Mouse (Mus musculus): ENCODE results near the gene Gm45208. TPM values are rescaled to one million over a fixed set of nuclear protein-coding genes. Genes with fewer than 3 reads are reported as not detected.
"Not testable (repeated sequence)": the region's sequence is repeated elsewhere in the genome, so short reads cannot be mapped to it uniquely, and the experiment has no call there.

Gene Gm45208
- polyA plus RNA-seq, 1 experiment from 2014 or later = 2.7 TPM

DNA sequence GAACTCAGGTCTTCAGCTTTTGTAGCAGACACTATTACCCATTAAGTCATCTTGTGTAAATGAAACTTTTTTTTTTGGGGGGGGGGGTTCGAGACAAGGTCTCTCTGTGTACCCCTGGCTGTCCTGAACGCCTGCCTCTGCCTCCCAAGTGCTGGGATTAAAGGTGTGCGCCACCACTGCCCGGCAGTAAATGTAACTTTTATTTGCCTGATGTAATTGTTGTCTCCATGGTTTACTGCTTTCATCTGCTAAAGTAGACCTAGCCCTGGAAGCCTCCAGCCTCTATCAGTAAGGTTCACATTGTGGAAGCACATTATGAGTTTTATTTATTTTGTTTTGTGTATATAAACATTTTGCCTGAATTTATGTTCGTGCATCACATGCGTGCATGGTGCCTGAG, 25.5 kb upstream of the Gm45208 start:
- H3K27ac ChIP-seq (ENCODE audit: low read length) = no peak overlapping the region
- H3K4me2 ChIP-seq (replicated peaks; ENCODE audit: low read depth, low read length) = 0 out of 2 replicates have a peak overlapping the region, but pooled peaks have one; percentile 27
- H3K9ac ChIP-seq (replicated peaks; ENCODE audit: low read depth) = no peak overlapping the region
- no peaks in the 10 kb centered on the region for H3K9me3 ChIP-seq (ENCODE audit: low read length)
- TF ChIP-seq EP300 (IDR thresholded peaks at IDR 0.05) = no peak
- TF ChIP-seq CTCF (IDR thresholded peaks at IDR 0.05) = no peak
- H3K4me1 ChIP-seq (ENCODE audit: insufficient read depth, low read depth, low read length) = no peaks in the 10 kb centered on the region
- DNase-seq (ENCODE audit: low spot score) = no peak
- peak; percentile 11; the same call in 1 of the 2 replicates for ATAC-seq
- 0 out of 2 replicates have a peak overlapping the region, but pooled peaks have one; percentile 54 for H3K4me3 ChIP-seq (ENCODE audit: low read depth, low read length)
- H3K36me3 ChIP-seq (ENCODE audit: insufficient read depth, low read length) = no peaks in the 10 kb centered on the region
- WGBS = 32% methylated on average over 6 of the region's 6 CpGs
- H3K27me3 ChIP-seq (replicated peaks; ENCODE audit: insufficient read depth, low read length) = no peaks in the 10 kb centered on the region

DNA sequence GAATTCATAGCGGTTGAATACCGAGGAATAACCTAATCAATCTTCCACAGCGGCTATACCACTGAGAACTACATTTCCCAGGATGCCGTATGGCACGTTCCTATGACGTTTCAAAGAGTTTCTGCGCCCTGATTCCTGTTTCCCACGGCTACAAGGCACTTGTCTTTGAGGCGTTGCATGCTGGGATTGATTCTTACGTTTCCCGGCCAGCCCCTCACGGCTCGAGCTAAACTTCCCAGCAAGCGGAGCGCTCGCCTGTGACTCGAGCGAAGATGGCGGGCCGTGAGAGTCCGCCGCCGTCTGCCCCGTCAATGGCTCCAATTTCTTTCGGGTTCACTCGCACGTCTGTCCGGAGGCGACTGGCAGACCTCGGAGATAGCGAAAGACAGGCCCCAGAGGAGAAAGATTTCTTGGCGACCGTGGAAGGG, 25.1 kb upstream of the Gm45208 start, which contains the start of gene Gpkow:
Gpkow (plus strand) TSS at position 178 of the 428 bp plus-strand sequence.
- Histone ChIP-seq H3K9ac (replicated peaks; ENCODE audit: low read depth) (peak within 1 kb of the TSS; percentile 39; the same call in 1 of the 2 replicates), H3K4me3 (ENCODE audit: low read depth, low read length) (peak within 1 kb of the TSS; percentile 54), H3K36me3 (ENCODE audit: insufficient read depth, low read length) (no peaks in the 10 kb centered on the region), H3K4me1 (ENCODE audit: insufficient read depth, low read depth, low read length) (no peaks in the 10 kb centered on the region), H3K27ac (ENCODE audit: low read length) (peak within 1 kb of the TSS; percentile 54; the same call in 1 of the 2 replicates), H3K4me2 (replicated peaks; ENCODE audit: low read depth, low read length) (peak within 1 kb of the TSS; percentile 50), H3K9me3 (ENCODE audit: low read length) (no peaks in the 10 kb centered on the region), H3K27me3 (replicated peaks; ENCODE audit: insufficient read depth, low read length) (no peaks in the 10 kb centered on the region)
- no peak for TF ChIP-seq EP300 (IDR thresholded peaks at IDR 0.05)
- no peak for TF ChIP-seq CTCF (IDR thresholded peaks at IDR 0.05)
- DNase-seq (ENCODE audit: low spot score) = peak; percentile 96
- WGBS = 9% methylated on average over 31 of the region's 33 CpGs
- ATAC-seq = peak; percentile 98

DNA sequence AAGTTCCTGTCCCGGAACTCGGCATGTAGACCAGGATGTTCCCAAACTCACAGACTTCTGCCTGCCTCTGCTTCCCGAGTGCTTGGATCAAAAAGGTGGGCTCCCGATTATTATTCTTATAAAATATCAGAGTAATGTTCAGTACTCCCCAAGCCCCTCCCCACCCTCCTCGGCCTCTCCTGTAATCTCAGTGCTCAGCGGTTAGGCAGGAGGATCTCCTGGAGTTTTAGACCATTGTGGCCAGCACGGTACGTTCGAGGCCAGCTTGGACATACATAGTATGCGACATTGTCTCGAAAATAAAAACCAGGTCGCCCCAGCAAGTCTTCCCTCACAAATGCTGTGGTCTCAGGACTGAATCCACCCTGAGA, 8.3 kb upstream of the Gm45208 start:
- not testable (repeated sequence) for H3K36me3 ChIP-seq (ENCODE audit: insufficient read depth, low read length); H3K27ac ChIP-seq (ENCODE audit: low read length); H3K9me3 ChIP-seq (ENCODE audit: low read length); H3K4me1 ChIP-seq (ENCODE audit: insufficient read depth, low read depth, low read length); H3K9ac ChIP-seq (replicated peaks; ENCODE audit: low read depth); DNase-seq (ENCODE audit: low spot score); H3K27me3 ChIP-seq (replicated peaks; ENCODE audit: insufficient read depth, low read length)
- ATAC-seq = peak; percentile 12; the same call in 1 of the 2 replicates
- peak overlapping the region; percentile 37 for H3K4me2 ChIP-seq (replicated peaks; ENCODE audit: low read depth, low read length)
- peak overlapping the region; percentile 21; the same call in 1 of the 2 replicates for H3K4me3 ChIP-seq (ENCODE audit: low read depth, low read length)
- WGBS = 26% methylated on average over 4 of the region's 12 CpGs

DNA sequence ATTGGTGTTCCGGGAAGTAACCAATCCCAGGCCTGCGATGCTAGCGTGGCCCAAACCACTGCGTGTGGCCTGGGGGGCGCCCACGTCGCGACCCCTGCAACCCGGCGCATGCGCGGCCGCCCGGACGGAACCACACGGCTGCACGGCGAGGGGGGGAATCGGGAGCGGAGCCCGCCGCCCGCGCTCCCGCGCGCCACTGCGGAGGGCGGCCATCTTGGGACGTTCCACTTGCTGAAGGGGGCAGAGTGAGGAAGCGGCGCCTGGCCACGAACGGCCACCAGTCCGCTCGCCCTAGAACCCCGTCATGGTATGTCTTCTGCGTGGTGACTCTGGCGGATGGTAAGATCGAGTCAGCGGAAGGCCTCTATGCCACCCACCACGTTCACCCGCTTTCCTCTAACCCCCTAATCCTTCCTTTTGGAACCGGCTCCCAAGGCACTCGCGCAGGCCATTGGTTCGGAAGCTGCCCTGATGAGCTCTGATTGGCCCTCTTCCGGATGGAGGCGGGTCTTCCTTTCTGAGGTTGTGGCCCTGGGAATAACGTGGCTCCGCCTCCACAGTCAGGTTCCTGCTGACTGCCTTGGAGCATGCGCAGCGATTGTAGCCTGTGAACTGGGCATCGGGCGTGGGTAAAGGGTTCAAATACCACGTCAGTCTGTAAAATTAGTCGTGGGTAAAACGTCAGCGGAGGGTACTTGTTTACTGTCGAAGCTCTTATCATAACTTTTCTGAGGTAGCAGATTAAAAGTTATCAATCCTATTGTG, 7.7 kb upstream of the Gm45208 start, which contains the start of gene Wdr45:
Wdr45 (plus strand) TSS at position 199 of the 765 bp plus-strand sequence.
- H3K27ac ChIP-seq (ENCODE audit: low read length); H3K4me1 ChIP-seq (ENCODE audit: insufficient read depth, low read depth, low read length); H3K9ac ChIP-seq (replicated peaks; ENCODE audit: low read depth); H3K27me3 ChIP-seq (replicated peaks; ENCODE audit: insufficient read depth, low read length); H3K9me3 ChIP-seq (ENCODE audit: low read length); H3K36me3 ChIP-seq (ENCODE audit: insufficient read depth, low read length): not testable (repeated sequence)
- ATAC-seq (peak; percentile 98), DNase-seq (ENCODE audit: low spot score) (peak; percentile 97)
- Histone ChIP-seq H3K4me2 (replicated peaks; ENCODE audit: low read depth, low read length) (peak within 1 kb of the TSS; percentile 37), H3K4me3 (ENCODE audit: low read depth, low read length) (peak within 1 kb of the TSS; percentile 21; the same call in 1 of the 2 replicates)
- WGBS = 19% methylated on average over 17 of the region's 60 CpGs

DNA sequence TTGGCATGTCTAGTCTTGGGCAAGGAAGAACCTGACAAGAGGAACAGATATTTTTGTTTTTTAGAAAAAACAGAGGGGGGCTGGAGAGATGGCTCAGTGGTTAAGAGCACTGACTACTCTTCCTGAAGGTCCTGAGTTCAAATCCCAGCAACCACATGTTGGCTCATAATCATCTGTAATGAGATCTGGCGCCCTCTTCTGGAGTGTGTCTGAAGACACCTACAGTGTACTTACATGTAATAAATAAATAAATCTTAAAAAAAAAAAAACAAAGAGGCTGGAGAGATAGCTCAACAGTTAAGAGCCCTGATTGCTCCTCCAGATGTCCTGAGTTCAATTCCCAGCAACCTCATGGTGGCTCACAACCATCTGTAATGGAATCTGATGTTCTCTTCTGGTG, 6.0 kb upstream of the Gm45208 start:
- H3K4me1 ChIP-seq (ENCODE audit: insufficient read depth, low read depth, low read length); H3K9ac ChIP-seq (replicated peaks; ENCODE audit: low read depth); ATAC-seq; H3K4me2 ChIP-seq (replicated peaks; ENCODE audit: low read depth, low read length); H3K36me3 ChIP-seq (ENCODE audit: insufficient read depth, low read length); H3K9me3 ChIP-seq (ENCODE audit: low read length); H3K27ac ChIP-seq (ENCODE audit: low read length); H3K27me3 ChIP-seq (replicated peaks; ENCODE audit: insufficient read depth, low read length); DNase-seq (ENCODE audit: low spot score); H3K4me3 ChIP-seq (ENCODE audit: low read depth, low read length): not testable (repeated sequence)
- WGBS = 29% methylated on average over 1 of the region's 1 CpGs
- peak; percentile 17; the same call in 1 of the 2 replicates for TF ChIP-seq CTCF (IDR thresholded peaks at IDR 0.05)

DNA sequence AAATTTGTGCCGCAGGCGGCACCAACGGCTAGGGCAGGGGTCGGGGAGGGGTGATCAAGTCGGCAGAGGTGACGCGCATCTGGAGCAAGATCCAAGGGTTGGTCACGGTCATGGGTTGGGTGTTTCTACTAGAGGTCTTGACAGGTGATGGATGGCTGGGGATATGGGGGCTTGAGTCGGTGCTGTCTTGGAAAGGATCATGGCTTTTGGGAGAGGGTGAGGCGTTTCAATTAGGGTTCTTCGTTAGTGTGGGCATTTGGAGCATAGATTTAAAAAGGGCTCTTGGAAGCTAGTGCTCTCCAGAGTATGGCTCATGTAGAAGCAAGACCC, 202 bp downstream of the Gm45208 start:
- Histone ChIP-seq H3K4me2 (replicated peaks; ENCODE audit: low read depth, low read length) (peak overlapping the region; percentile 56), H3K4me3 (ENCODE audit: low read depth, low read length) (peak overlapping the region; percentile 55), H3K36me3 (ENCODE audit: insufficient read depth, low read length) (no peaks in the 10 kb centered on the region), H3K9me3 (ENCODE audit: low read length) (no peaks in the 10 kb centered on the region), H3K9ac (replicated peaks; ENCODE audit: low read depth) (peak overlapping the region; percentile 54), H3K27ac (ENCODE audit: low read length) (peak overlapping the region; percentile 97), H3K4me1 (ENCODE audit: insufficient read depth, low read depth, low read length) (no peaks in the 10 kb centered on the region), H3K27me3 (replicated peaks; ENCODE audit: insufficient read depth, low read length) (no peaks in the 10 kb centered on the region)
- TF ChIP-seq EP300 (IDR thresholded peaks at IDR 0.05) (no peak), CTCF (IDR thresholded peaks at IDR 0.05) (no peak)
- no peak for DNase-seq (ENCODE audit: low spot score)
- no peak for ATAC-seq
- 16% methylated on average over 11 of the region's 11 CpGs for WGBS

Data from lung, postnatal 0 days (tissue).